Mouse (Mus musculus): Measurements from ENCODE around the gene Apon. TPM values are rescaled to one million over a fixed set of nuclear protein-coding genes. Genes with fewer than 3 reads are reported as not detected.
"Not testable (repeated sequence)": the region's sequence is repeated elsewhere in the genome, so short reads cannot be mapped to it uniquely, and the experiment has no call there.

Gene Apon
- polyA plus RNA-seq, 1 experiment from 2014 or later, result 0.40 TPM

GRCm38 (mm10) chr10:128232420-128232985, 21.4 kb upstream of the Apon start:
- peak; percentile 84 for DNase-seq (ENCODE audit: low spot score)

DNA sequence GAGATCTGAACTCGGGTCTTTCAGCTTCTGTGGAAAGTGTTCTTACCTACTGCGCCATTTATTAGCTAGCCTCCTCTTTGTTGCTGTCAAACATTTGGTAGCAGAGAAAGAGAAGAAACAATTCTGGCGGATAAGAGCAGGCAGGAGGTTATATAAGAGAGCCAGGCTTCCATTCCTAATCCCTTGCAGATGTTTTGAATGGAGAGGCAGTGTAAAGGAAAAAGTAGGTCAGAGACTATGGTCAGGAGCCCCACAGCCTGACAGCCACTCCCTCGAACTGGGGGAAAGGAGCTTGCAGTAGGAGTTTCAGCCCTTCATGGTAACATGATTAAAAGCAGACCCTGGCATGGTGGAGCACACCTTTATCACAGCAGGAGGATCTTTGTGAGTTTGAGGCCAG, 17.6 kb upstream of the Apon start:
- DNase-seq (ENCODE audit: low spot score), result no peak

- DNase-seq (ENCODE audit: low spot score), result no peak
Measured at GRCm38 (mm10) chr10:128237807-128238480, 16.0 kb upstream of the Apon start.

- no peak for DNase-seq (ENCODE audit: low spot score)
Measured at GRCm38 (mm10) chr10:128239140-128239539, 14.8 kb upstream of the Apon start.

DNA sequence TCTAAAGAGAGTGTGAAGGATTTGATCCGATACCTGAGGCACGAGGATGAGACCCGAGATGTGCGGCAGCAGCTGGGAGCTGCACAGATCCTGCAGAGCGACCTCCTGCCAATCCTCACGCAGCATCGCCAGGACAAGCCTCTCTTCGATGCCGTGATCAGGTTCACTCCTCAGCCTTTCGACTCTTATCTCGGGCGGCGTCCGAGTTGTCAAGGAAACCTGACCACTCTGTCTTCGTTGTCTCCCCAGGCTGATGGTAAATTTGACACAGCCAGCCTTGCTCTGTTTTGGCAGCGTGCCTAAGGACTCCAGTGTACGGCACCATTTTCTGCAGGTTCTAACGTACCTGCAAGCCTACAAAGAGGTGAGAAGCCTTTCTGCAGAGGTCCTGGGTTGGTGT, 13.8 kb upstream of the Apon start:
- no peak for DNase-seq (ENCODE audit: low spot score)

DNA sequence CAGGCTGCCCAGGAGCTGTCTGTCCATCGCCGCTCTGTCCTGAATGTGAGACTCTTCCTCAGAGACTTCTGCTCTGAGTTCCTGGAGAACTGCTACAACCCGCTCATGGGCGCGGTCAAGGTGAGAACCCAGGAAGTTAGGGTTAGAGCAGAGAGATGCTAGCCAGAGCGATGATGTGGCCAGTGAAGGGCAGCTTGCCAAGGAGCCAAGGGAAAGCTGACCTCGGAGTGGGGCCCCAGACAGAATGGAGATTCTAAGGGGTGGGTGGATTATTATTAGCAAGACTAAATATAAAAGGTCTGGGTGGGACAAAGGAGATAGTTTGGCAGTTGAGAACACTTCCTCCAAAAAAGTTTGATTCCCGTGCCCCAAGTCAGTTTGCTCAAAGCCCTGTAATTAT, 10.6 kb upstream of the Apon start:
- DNase-seq (ENCODE audit: low spot score), result no peak

GRCm38 (mm10) chr10:128244121-128244520, 9.8 kb upstream of the Apon start:
- DNase-seq (ENCODE audit: low spot score), result no peak

GRCm38 (mm10) chr10:128247020-128247732, 6.7 kb upstream of the Apon start:
- DNase-seq (ENCODE audit: low spot score), result no peak

DNA sequence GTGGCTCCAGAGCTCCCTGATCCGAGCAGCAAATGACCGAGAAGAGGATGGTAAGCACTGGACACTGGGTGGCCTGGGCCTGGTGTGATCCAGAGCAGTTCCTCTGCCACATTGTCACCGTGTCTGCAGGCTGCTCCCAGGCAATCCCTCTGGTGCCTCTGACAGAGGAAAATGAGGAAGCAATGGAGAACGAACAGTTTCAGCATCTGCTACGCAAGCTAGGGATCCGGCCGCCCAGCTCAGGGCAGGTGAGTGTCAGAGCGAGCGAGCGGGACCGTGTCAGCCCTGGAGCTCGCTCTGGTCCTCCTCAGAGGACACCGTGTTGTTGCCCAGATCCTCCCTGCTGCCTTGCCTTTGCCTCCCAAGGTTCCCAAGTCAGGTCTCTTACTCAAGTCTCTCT, 3.3 kb upstream of the Apon start:
- DNase-seq (ENCODE audit: low spot score), result no peak

DNA sequence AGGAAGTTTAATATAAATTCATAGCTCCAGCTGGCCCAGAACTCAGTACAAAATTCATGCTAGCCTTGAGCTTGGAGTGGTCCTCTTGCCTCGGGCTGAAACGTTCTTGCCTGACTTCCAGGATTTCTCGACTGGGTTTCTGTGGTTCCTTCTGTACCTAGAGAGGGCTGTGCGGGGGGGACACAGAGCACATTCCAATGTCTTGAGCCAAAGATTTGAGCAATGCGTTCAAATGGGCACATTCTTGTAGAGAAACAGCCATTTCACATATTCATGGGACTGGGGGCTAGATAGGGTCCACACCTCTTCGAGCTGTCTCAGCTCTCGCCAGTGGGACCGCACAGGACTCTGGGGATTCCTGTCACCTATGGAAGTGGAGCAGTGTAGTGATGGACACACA, 2.0 kb downstream of the Apon start:
- DNase-seq (ENCODE audit: low spot score), result no peak

DNA sequence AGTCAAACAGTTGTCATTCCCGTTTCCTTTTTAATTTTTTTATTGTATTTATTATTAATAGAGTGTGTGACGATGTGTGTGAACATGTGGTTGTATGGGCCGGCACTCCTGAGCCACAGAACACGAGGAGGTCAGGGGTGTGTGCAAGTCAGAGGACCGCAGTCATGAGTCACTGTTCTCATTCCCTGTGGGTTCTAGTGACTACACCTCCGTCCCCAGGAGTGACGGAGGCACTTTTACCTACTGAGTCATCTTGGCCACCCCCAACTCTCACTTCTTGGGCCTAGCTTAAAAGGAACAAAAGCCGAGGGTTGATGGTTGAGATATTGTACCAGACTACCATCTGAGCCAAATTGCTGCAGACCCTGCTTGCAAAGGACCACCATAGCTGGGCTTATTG, 2.4 kb downstream of the Apon start:
- no peak for DNase-seq (ENCODE audit: low spot score)

GRCm38 (mm10) chr10:128258953-128259352, 5.1 kb downstream of the Apon start:
- peak; percentile 54 for DNase-seq (ENCODE audit: low spot score)

- peak; percentile 52 for DNase-seq (ENCODE audit: low spot score)
Measured at GRCm38 (mm10) chr10:128259946-128260345, 6.0 kb downstream of the Apon start.

- not testable (repeated sequence) for DNase-seq (ENCODE audit: low spot score)
Measured at GRCm38 (mm10) chr10:128260376-128260775, 6.5 kb downstream of the Apon start.

- DNase-seq (ENCODE audit: low spot score), result no peak
Measured at GRCm38 (mm10) chr10:128262300-128262699, 8.4 kb downstream of the Apon start.

- DNase-seq (ENCODE audit: low spot score), result no peak
Measured at GRCm38 (mm10) chr10:128263393-128264310, 9.8 kb downstream of the Apon start.

GRCm38 (mm10) chr10:128268371-128268770, 14.5 kb downstream of the Apon start, which contains the start of gene Apof:
Gene Apof, plus strand, starts transcription at chr10:128268671.
- no peak for DNase-seq (ENCODE audit: low spot score)

DNA sequence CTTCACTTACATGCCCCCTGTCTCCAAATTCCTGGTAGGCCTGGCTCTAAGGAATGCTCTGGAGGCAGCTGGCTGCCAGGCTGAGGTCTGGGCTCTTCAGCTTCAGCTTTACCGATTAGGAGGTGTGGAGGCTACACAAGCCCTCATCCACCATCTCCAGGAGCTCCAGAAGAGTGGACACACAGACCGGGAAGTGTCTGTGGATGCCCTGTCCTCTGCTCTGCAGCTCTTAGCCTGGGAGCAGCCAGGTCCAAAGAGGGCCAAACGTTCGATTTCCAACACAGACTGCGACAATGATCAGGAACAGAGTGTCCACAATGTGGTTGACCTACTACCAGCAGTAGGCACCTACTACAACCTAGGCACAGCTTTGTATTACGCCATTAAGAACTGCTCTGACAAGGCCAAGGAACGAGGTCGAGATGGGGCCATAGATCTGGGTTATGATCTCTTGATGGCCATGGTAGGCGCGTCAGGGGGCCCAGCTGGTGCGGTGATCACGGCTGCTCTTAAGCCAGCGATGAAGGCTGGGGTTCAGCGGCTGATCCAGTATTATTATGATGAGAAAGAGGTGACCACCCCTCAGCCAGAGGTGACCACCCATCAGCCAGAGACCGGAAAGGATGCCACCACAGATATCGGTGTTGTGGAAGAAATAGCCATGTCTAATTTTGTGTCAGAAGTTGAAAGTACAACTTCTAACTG, 15.5 kb downstream of the Apon start:
- DNase-seq (ENCODE audit: low spot score), result no peak

GRCm38 (mm10) chr10:128270287-128270841, 16.5 kb downstream of the Apon start, which contains the start of gene Stat2:
Gene Stat2, plus strand, starts transcription at chr10:128270559.
- DNase-seq (ENCODE audit: low spot score), result peak; percentile 97

DNA sequence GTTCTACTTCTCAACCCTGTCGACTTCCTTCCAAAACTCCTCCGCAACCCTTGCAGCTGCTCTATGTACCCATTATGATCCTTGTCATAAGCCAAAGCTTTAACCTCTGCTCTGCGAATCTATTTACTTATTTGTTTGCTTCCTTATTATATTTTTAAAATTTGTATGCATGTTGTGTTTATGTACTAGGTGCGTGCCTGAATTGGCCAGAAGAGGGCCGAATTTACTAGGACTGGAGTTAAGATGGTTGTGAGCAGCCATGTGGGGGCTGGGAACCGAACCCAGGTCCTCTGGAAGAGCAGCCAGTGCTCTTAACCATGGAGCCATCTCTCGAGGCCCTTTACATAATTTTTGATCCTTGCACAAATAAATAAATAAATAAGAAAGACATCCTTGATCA, 17.0 kb downstream of the Apon start:
- DNase-seq (ENCODE audit: low spot score), result no peak
